Mouse (Mus musculus): ENCODE results near the gene Kcnn3.

GRCm38 (mm10) chr3:89640804-89641203 lies 120.8 kb downstream of the Kcnn3 start:
- no peak for TF ChIP-seq GATA1 (IDR thresholded peaks at IDR 0.05; ENCODE audit: borderline replicate concordance, low read length)
- no peak for TF ChIP-seq FLI1 (IDR thresholded peaks at IDR 0.05; ENCODE audit: low read length)

All from megakaryocyte, embryonic 14.5 days (primary cell).